Mouse (Mus musculus) heart, adult 2 months (tissue): ENCODE results near the gene Samd14. TPM values are rescaled to one million over a fixed set of nuclear protein-coding genes. Genes with fewer than 3 reads are reported as not detected.
"Not testable (repeated sequence)": the region's sequence is repeated elsewhere in the genome, so short reads cannot be mapped to it uniquely, and the experiment has no call there.

Source experiments
- DNase-seq, 2 experiments: peaks; one replicate each; pipeline ENCODE4 v3.0.0; 2021
- H3K27ac ChIP-seq: fragments of 200-600 bp; 2 replicates; pipeline ENCODE4 v1.8.1; 2022
- H3K27me3 ChIP-seq: fragments of 200-500 bp; 2 replicates; pipeline ENCODE4 v1.6.1; 2012; ENCODE audit warnings: mild to moderate bottlenecking, low read length, inconsistent platforms, mixed read lengths; ENCODE audit not compliant: control insufficient read depth, insufficient read depth
- H3K36me3 ChIP-seq: fragments of 200-500 bp; 2 replicates; pipeline ENCODE4 v1.6.1; 2012; ENCODE audit warnings: low read length, inconsistent platforms; ENCODE audit not compliant: control insufficient read depth, insufficient read depth
- H3K4me1 ChIP-seq: fragments of 200-500 bp; 2 replicates; pipeline ENCODE4 v1.6.1; 2011; ENCODE audit warnings: low read length; ENCODE audit not compliant: control insufficient read depth, insufficient read depth
- H3K4me3 ChIP-seq: fragments of 200-600 bp; 2 replicates; pipeline ENCODE4 v1.8.1; 2022
- H3K79me2 ChIP-seq: fragments of 200-500 bp; replicated peaks from 2 replicates; pipeline ENCODE4 v1.6.1; 2012; ENCODE audit warnings: mild to moderate bottlenecking, inconsistent platforms, low read length, moderate library complexity, mixed read lengths; ENCODE audit not compliant: control insufficient read depth, insufficient read depth
- H3K9ac ChIP-seq: fragments of 200-500 bp; 2 replicates; pipeline ENCODE4 v1.6.1; 2012; ENCODE audit warnings: low read depth, mild to moderate bottlenecking, control low read depth, inconsistent platforms, low read length, mixed read lengths
- CTCF ChIP-seq: fragments of 200-600 bp; IDR thresholded peaks from 2 replicates; pipeline ENCODE4 v1.8.1; 2022; ENCODE audit warnings: antibody characterized with exemption, mild to moderate bottlenecking, moderate library complexity
- EP300 ChIP-seq: fragments of 200-500 bp; IDR thresholded peaks from 2 replicates; pipeline ENCODE4 v1.6.1; 2011; ENCODE audit warnings: low read depth, low read length, control low read depth; ENCODE audit not compliant: insufficient read depth
- POLR2A ChIP-seq: fragments of 200-500 bp; IDR thresholded peaks from 2 replicates; pipeline ENCODE4 v1.6.1; 2011; ENCODE audit warnings: mild to moderate bottlenecking, low read depth, low read length, control low read depth; ENCODE audit not compliant: insufficient read depth
- WGBS: fragments of 180-500 bp; shearing (Covaris S2); methylation state at CpG from one replicate; pipeline ENCODE4 v1.1.7; 2018; 5-methylcytosine and 5-hydroxymethylcytosine counted together
- intact Hi-C: fragments of 180-260 bp; cut with DNase I; formaldehyde crosslinking; loops from one replicate; pipeline ENCODE4 v1.15.1; 2025
- polyA plus RNA-seq: library from polyadenylated mRNA; depleted of rRNA; stranded (reverse); fragments of >200 nt; gene quantifications from 2 replicates; pipeline ENCODE4 v1.2.3, GENCODE M21; 2012
- total RNA-seq, 2 experiments: library from RNA; stranded (reverse); gene quantifications; 2 replicates each; pipeline ENCODE4 v1.2.3; 2021

Gene Samd14
- total and polyA plus RNA-seq, 3 experiments: 1.2 to 1.9 (median 1.7) TPM

DNA sequence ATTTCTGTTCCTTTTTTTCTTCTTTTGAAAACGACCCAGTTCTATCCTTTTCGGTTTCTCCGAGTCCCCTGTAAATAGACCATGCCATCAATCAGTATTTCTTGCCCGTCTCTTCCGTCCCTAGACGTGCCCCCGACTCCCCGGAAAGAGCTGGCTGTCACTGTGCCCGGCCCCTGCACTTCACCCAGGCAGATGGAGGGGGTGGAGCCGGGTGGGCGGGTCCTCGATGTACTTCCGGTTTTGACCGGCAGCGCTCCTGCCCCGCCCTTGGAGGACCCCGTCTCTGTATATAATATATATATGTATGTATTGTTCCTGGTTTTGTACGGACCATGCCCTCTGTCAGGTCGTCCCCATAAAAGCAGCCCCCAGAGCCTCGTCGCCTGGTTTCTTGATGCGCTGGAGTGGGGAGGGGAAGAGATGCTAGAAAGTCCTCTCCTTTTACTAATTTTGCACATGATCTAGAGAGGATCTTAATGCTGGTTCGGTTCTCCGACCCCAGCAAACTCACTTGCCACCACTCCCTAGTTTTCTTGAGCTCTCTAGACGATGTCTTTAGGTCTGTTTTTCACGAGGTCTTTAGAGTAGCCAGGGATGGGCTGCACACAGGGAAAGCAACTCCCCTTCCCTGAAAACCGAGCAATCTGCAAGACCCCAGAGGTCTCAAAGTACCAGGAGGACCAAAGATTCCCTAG lies 3.0 kb upstream of the Samd14 start:
- Histone ChIP-seq H3K36me3 (no peaks in the 10 kb centered on the region), H3K27ac (peak overlapping the region; percentile 58), H3K27me3 (peaks cover 3% of the 10 kb centered on the region; the same call in 1 of the 2 replicates), H3K4me1 (peaks cover 8% of the 10 kb centered on the region), H3K4me3 (peak overlapping the region; percentile 42), H3K9ac (peak overlapping the region; percentile 40), H3K79me2 (no peaks in the 10 kb centered on the region)
- intact Hi-C loops: loop anchor here (2.0 kb wide), 1 partner anchor 34 kb away; the partner anchor contains the start of gene Pdk2
- TF ChIP-seq CTCF (peak; percentile 49), EP300 (0 out of 2 replicates have a peak, but pooled peaks have one; percentile 13), POLR2A (peak; percentile 47)
- DNase-seq: peak; percentile 81 to 82
- WGBS: 2% methylated on average over 27 of the region's 27 CpGs

DNA sequence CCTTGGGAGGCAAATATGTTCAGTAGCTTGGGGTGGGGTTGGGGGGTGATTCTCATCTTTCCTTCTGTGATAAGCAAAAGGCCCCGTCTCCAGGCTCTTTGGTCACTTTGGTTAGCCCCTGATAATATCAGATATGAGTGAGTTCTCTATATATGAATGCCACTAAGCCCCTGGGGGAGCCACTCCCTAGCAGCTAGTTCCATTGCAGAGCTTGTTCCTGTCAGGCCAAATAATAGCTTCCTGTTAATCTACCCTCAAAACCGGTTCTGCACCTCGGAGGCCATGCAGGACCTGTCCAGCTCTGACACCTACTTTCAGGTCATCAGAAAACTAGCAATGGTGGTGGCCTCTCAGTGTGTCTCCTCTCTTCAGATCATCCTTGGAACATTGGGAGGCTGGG lies 2.3 kb upstream of the Samd14 start:
- intact Hi-C loops: loop anchor here (2.0 kb wide), 1 partner anchor 33 kb away; the partner anchor contains the start of gene Pdk2
- no peak overlapping the region for H3K9ac ChIP-seq
- no peaks in the 10 kb centered on the region for H3K79me2 ChIP-seq
- DNase-seq: no peak
- 43% methylated on average over 3 of the region's 3 CpGs for WGBS
- no peak overlapping the region for H3K27ac ChIP-seq
- peaks cover 3% of the 10 kb centered on the region; the same call in 1 of the 2 replicates for H3K27me3 ChIP-seq
- H3K36me3 ChIP-seq: no peaks in the 10 kb centered on the region
- peaks cover 8% of the 10 kb centered on the region for H3K4me1 ChIP-seq
- no peak overlapping the region for H3K4me3 ChIP-seq
- no peak for TF ChIP-seq EP300
- no peak for TF ChIP-seq CTCF
- TF ChIP-seq POLR2A: no peak

DNA sequence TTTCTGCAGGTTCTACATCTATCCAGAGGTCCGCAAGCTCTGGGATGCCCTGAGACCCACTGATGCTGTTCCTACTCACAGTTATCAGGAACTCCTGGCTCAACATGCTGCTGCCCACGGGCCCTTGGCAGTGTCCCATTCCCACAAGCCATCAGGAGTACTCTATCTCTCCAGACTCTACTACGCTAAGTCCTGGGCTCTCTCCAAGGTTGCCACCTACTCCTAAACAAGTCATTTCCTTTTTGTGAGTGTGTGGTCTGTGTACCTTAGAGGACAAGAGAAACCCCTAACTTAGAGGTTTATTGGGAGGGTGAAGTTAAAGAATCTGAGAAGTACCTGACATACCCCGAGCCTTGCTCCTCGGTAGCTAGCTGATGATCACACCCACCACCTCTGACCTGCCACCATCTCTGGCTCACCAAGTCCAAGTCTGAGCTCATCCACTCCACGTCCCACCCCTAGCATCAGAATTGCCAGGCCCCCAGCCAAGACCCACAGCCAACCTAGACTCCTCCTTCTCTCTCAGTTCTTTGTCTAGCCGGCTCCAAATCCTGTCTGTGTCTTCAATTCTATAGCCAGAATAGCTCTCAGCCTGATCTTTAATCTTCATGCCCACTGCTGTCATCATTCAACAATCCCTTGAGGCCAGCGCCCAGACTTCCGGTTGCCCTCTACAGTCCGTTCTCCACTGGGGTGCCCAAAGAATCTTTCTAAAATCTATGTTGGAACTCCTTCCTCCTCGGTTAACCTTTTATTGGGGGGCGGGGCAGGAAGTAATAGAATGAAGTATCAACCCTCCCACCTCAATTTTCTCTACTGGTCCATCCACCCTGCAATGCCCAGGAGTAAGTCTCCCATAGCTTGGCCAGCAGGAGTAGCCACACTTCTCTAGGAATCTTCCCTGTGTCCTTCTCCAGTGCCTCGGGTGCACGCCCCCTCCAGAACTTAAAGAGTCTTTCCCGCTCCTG lies 734 bp upstream of the Samd14 start:
- H3K36me3 ChIP-seq: no peaks in the 10 kb centered on the region
- peaks cover 3% of the 10 kb centered on the region; the same call in 1 of the 2 replicates for H3K27me3 ChIP-seq
- DNase-seq: peak in 1 of 2 experiments; percentile 25
- peak overlapping the region; percentile 61 for H3K4me3 ChIP-seq
- peaks cover 7% of the 10 kb centered on the region for H3K4me1 ChIP-seq
- H3K9ac ChIP-seq: peak overlapping the region; percentile 65
- no peaks in the 10 kb centered on the region for H3K79me2 ChIP-seq
- TF ChIP-seq EP300 (no peak), POLR2A (no peak), CTCF (no peak)
- H3K27ac ChIP-seq: peak overlapping the region; percentile 23
- WGBS: 19% methylated on average over 15 of the region's 15 CpGs
- intact Hi-C loops: no loop called here

DNA sequence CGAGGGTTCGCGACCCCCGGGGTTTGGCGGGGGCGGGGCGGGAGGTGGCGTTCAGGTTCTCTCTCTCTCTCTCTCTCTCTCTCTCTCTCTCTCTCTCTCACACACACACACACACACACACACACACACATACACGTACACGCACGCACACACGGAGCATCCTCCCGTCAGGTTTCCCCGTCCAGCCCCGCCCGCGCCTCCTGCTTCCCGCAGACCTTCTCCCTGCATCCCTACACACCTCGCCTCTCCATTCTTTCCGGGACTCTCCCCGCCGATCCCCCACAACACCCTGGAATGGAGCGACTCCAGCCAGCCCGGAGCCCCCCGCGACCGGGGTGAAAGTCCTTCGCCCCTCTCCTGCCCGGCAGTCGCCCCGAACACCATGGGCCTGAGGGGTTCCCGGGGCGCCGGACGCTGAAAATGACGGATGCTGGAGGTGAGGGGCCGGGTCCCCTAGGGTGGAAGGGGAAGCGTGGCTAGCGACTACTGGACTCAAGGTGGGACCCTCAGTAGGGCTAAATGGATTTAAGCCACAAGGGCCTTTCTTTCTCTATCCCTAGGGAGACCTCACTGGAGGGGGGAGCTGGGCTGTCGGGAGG lies 561 bp downstream of the Samd14 start:
- Histone ChIP-seq H3K4me1 (peaks cover 7% of the 10 kb centered on the region), H3K36me3 (no peaks in the 10 kb centered on the region), H3K4me3 (peak overlapping the region; percentile 61), H3K79me2 (no peaks in the 10 kb centered on the region), H3K9ac (peak overlapping the region; percentile 65), H3K27ac (no peak overlapping the region), H3K27me3 (peaks cover 3% of the 10 kb centered on the region; the same call in 1 of the 2 replicates)
- peak in 1 of 2 experiments; percentile 27 for DNase-seq
- WGBS: 5% methylated on average over 33 of the region's 40 CpGs
- TF ChIP-seq EP300: no peak
- no peak for TF ChIP-seq CTCF
- TF ChIP-seq POLR2A: no peak
- intact Hi-C loops: no loop called here

DNA sequence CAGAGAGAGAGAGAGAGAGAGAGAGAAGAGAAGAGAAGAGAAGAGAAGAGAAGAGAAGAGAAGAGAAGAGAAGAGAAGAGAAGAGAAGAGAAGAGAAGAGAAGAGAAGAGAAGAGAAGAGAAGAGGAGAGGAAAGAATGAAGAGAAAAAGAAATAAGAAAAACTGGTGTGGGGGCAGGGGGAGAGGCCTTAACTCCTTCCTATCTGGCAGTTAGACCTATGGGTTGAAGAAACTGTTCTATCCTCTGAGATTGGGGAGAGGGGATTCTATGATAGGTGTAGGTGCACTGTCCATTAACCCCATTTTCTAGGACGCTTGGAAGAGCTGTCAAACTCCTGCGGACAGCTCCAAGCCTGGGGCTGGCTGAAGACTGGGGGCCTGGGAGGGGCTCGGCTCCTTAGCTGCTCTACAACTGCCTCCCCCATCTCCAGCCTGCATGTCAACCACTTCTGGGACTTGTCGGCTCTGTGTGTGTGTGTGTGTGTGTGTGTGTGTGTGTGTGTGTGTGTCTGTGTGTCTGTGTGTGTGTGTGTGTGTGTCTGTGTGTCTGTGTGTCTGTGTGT lies 1.2 kb downstream of the Samd14 start:
- H3K27me3 ChIP-seq, H3K9ac ChIP-seq, H3K4me3 ChIP-seq, H3K79me2 ChIP-seq, H3K27ac ChIP-seq, H3K36me3 ChIP-seq, intact Hi-C loops, H3K4me1 ChIP-seq: not testable (repeated sequence)
- DNase-seq: peak in 1 of 2 experiments; percentile 16
- WGBS: 64% methylated on average over 4 of the region's 4 CpGs
